Mouse (Mus musculus): ENCODE results near the gene Ttc1.

The Ttc1 gene

GRCm38 (mm10) chr11:43747233-43748226 is at the start of gene Ttc1:
Gene Ttc1 (minus strand): TSS chr11:43748008.
- DNase-seq, result peak; percentile 98

- no peak for DNase-seq
Observed at GRCm38 (mm10) chr11:43795992-43796391, 48.2 kb upstream of the Ttc1 start.

GRCm38 (mm10) chr11:43790446-43790845 is 42.6 kb upstream of the Ttc1 start:
- DNase-seq, result no peak

- peak; percentile 61 to 74 for DNase-seq
Observed at GRCm38 (mm10) chr11:43783772-43784171, 36.0 kb upstream of the Ttc1 start.

GRCm38 (mm10) chr11:43783106-43783505 is 35.3 kb upstream of the Ttc1 start:
- DNase-seq, result no peak

- no peak for DNase-seq
Observed at GRCm38 (mm10) chr11:43779551-43779950, 31.7 kb upstream of the Ttc1 start.

GRCm38 (mm10) chr11:43776324-43776694 is 28.5 kb upstream of the Ttc1 start:
- DNase-seq, result no peak

- peak in 1 of 2 experiments; percentile 13 for DNase-seq
Observed at GRCm38 (mm10) chr11:43775469-43776323, 27.9 kb upstream of the Ttc1 start.

- peak; percentile 31 to 46 for DNase-seq
Observed at GRCm38 (mm10) chr11:43773725-43774124, 25.9 kb upstream of the Ttc1 start.

GRCm38 (mm10) chr11:43770110-43770509 is 22.3 kb upstream of the Ttc1 start:
- DNase-seq, result no peak

- no peak for DNase-seq
Observed at GRCm38 (mm10) chr11:43767749-43768148, 19.9 kb upstream of the Ttc1 start.

GRCm38 (mm10) chr11:43766922-43767648 is 19.3 kb upstream of the Ttc1 start:
- DNase-seq, result peak; percentile 56 to 72

- no peak for DNase-seq
Observed at GRCm38 (mm10) chr11:43758436-43758835, 10.6 kb upstream of the Ttc1 start.

GRCm38 (mm10) chr11:43755411-43755810 is 7.6 kb upstream of the Ttc1 start:
- no peak for DNase-seq

GRCm38 (mm10) chr11:43754568-43754967 is 6.8 kb upstream of the Ttc1 start:
- no peak for DNase-seq

GRCm38 (mm10) chr11:43751542-43751941 is 3.7 kb upstream of the Ttc1 start:
- no peak for DNase-seq

- no peak for DNase-seq
Observed at GRCm38 (mm10) chr11:43728737-43729301, 19.0 kb downstream of the Ttc1 start.

GRCm38 (mm10) chr11:43727796-43728195 is 20.0 kb downstream of the Ttc1 start:
- no peak for DNase-seq

GRCm38 (mm10) chr11:43723411-43723810 is 24.4 kb downstream of the Ttc1 start:
- no peak for DNase-seq

GRCm38 (mm10) chr11:43712178-43712577 is 35.6 kb downstream of the Ttc1 start:
- DNase-seq, result no peak

GRCm38 (mm10) chr11:43708409-43708808 is 39.4 kb downstream of the Ttc1 start:
- no peak for DNase-seq

- no peak for DNase-seq
Observed at GRCm38 (mm10) chr11:43705751-43706150, 42.1 kb downstream of the Ttc1 start.

Data from kidney, adult 8-10 months (tissue).